Mouse (Mus musculus) retina, embryonic 14.5 days (tissue): ENCODE measurements around the gene Pilra.
"Not testable (repeated sequence)": the region's sequence is repeated elsewhere in the genome, so short reads cannot be mapped to it uniquely, and the experiment has no call there.

ENCODE experiments used
- DNase-seq: peaks from one replicate; pipeline ENCODE4 v3.0.0-alpha.2; 2015; ENCODE audit warnings: low spot score

The Pilra gene

DNA sequence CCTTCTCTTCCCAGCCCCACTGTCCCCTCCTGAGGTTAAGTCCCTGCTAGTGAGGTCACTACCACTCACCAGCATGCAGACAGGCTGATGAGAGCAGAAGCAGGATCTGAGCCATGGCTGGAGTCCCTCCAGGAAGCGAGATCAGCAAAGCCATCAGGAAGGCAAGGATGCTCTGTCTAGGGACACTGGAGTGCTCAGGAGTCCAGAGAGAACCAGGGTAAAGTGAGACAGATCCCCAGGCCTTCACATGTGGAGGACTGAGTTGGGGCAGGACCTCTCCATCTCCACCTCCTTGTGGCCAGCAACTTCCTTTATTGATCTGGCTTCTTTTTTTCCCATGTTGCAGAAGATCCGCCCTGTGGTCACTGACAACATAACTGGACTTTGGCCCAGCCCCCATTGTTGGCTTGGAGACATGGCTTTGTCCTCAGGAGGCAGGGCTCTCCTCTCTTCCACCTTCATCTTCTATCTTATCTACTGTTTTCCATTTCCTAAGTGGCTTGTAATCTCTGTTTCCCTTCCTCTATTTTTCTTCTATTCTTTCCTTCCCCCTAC, at the start of gene Pilra:
TSS of gene Pilra (minus strand) at position 316 of the 555 bp plus-strand sequence.
- DNase-seq = not testable (repeated sequence)

DNA sequence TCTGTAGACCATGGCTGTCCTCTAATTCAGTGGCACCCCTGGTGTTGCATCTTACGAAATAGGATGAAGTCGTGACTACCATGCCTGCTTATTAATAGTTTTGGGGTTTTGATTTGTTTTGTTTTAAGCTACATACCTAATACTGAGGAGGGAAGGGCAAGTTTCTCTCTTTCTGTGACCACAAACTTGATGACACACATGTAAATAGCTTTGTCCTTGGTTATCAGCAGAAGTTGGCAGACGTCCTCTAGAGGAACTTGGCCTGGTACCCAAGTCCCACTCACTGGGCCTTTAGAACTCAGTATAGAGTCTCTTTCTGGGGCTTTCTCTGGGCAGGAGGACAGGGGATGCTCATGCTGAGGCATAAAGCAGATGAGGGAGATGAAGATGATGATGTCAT, 47.3 kb upstream of the Pilra start:
- DNase-seq = no peak

DNA sequence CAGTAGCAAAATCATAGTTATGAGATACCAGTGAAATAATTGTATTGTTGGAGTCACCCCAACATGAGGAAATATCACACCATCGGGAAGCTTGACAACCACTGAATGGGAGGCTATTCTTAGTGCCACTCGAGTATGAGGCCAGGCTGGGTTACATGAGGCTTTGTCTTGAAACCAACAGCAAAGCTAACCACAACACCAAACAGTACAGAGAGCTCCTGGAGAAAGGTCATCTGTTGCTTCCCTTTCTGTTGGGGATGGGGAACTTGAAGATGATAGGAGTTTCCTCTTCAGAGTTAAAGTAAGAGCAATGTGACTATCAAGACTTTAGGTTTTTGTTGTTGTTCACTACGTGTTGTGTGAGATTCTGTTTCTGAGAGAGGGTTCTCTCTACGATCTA, 46.8 kb upstream of the Pilra start:
- DNase-seq = no peak

DNA sequence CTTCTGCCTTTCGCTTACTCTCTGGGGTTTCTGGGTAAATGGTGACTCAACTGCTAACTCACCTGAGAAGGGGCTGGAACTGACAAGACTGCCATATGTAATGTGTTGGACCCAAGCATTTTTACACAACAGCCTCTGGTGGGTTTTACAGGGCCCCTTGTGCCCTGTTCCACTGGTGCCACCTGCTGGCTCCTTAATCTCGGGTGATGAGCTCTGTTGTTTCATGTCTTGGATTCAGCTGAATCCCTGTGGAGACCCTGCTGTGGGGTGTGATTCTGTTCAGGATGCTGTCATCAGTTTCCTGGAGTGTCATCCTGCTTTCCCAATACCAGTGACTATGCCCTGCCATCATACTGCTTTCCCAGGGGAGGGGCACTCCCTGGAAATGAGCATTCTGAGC, 41.8 kb upstream of the Pilra start:
- DNase-seq = peak; percentile 29

DNA sequence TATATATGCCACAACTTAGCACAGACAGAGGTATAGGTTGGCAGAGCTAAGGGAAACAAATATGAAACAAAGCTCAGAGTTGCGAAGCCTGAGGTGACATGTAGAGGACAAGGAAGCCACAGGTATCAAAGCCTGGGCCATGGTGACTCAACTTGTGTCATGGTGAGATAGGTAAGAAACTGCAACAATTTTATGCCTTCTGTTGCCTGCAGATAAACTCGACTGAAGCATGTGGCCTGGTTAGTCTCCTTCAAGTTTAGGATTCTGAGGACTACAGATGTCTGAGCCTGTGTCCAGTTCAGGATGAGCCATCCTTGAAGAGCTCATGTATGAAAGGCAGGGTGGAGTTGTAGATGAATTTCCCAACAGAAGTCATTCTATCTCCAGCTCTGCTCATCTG, 39.0 kb upstream of the Pilra start:
- no peak for DNase-seq

DNA sequence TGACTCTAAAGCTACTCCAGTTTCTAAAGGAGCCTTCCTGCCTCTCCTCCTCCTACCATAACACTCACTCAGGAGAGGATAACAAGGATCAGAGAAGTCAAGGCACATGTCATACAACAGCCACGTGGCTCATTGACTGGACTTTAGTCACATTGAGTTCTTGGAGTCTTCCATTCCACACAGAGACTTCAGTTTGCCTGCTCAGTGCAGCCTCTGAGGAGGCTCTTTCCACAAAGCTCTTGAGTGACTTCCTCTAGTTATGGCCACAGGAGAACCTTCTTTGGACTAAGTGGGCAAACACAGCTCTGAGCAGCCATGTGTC, 36.3 kb upstream of the Pilra start:
- DNase-seq = not testable (repeated sequence)

DNA sequence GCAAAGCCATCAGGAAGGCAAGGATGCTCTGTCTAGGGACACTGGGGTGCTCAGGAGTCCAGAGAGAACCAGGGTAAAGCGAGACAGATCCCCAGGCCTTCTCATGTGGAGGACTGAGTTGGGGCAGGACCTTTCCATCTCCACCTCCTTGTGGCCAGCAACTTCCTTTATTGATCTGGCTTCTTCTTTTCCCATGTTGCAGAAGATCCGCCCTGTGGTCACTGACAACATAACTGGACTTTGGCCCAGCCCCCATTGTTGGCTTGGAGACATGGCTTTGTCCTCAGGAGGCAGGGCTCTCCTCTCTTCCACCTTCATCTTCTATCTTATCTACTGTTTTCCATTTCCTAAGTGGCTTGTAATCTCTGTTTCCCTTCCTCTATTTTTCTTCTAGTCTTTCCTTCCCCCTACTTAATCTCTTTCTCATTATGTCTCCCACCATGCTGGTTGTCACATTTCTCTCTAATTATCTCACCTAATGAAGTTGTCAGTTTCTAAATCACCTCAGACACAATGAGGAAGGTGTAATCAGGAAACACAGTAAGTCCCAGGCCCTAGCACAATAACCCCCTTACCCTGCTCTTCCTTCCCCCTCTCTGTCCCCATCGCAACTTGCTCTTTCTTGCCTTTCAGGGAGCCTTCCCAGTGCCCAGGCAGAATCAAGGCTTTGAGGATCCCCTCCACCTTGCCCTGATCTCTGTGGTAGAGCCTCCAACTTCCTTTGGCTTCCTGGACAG, 35.7 kb upstream of the Pilra start, which contains the start of gene Pilrb2:
TSS of gene Pilrb2 (minus strand) at position 172 of the 737 bp plus-strand sequence.
- DNase-seq = not testable (repeated sequence)

DNA sequence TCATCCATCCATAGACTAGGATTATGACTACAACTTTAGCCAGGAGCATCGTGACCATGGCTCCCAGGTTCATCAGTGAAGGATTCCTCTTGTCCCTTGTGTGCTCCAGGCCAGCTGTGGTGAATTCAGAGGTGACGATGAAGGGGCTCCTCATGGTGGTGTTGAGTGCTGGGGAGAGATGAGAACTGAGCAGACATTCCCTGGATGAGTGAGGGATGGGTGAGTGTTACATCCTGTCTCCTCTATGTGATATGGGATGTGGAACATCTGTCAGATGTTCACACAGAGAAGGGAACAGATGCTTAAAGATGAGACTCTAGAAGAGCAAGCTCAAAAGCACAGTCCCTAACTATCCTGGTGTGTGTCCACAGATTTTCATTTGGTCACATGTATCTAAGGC, 32.5 kb upstream of the Pilra start:
- not testable (repeated sequence) for DNase-seq

DNA sequence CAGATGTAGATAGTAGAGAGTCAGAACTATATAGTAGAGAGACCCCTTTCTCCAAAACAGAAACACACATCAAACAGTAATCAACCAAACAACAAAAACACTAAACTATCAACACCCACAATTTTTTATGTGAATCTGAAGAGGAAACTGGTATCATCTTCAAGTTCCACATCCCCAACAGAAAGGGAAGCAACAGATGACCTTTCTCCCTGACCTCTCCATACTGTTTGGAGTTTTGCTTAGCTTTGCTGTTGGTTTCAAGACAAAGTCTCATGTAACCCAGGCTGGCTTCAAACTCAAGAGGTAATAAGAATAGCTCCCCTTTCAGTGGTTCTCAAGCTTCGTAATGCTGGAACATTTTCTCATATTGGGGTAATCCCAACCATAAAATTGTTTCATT, 27.9 kb upstream of the Pilra start:
- DNase-seq = not testable (repeated sequence)

DNA sequence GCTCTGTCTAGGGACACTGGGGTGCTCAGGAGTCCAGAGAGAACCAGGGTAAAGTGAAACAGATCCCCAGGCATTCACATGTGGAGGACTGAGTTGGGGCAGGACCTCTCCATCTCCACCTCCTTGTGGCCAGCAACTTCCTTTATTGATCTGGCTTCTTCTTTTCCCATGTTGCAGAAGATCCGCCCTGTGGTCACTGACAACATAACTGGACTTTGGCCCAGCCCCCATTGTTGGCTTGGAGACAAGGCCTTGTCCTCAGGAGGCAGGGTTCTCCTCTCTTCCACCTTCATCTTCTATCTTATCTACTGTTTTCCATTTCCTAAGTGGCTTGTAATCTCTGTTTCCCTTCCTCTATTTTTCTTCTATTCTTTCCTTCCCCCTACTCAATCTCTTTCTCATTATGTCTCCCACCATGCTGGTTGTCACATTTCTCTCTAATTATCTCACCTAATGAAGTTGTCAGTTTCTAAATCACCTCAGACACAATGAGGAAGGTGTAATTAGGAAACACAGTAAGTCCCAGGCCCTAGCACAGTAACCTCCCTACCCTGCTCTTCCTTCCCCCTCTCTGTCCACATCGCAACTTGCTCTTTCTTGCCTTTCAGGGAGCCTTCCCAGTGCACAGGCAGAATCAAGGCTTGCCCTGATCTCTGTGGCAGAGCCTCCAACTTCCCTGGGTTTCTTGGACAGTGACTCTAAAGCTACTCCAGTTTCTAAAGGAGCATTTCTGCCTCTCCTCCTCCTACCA, 22.1 kb upstream of the Pilra start, which contains the start of gene Pilrb1:
TSS of gene Pilrb1 (minus strand) at position 147 of the 751 bp plus-strand sequence.
- not testable (repeated sequence) for DNase-seq

DNA sequence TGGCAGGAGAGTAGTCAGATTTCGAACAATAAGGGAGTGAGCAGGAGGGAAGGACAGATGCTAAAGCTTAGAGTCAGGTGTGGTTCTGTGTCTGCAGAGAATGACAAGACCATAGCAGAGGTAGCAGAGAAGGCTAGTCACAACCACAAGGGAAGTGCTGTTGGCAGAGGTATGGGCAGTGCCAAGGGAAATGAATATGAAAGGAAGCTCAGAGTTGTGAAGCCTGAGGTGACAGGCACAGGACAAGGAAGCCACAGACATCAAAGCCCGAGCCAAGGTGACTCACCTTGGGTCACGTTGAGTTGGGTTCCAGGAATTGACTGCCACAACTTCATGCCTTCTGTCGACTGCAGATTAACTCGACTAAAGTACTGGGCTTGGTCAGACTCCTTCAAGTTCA, 20.8 kb upstream of the Pilra start:
- not testable (repeated sequence) for DNase-seq

DNA sequence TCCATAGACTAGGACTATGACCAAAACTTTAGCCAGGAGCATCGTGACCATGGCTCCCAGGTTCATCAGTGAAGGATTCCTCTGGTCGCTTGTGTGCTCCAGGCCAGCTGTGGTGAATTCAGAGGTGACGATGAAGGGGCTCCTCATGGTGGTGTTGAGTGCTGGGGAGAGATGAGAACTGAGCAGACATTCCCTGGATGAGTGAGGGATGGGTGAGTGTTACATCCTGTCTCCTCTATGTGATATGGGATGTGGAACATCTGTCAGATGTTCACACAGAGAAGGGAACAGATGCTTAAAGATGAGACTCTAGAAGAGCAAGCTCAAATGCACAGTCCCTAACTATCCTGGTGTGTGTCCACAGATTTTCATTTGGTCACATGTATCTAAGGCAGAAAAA, 18.8 kb upstream of the Pilra start:
- not testable (repeated sequence) for DNase-seq

DNA sequence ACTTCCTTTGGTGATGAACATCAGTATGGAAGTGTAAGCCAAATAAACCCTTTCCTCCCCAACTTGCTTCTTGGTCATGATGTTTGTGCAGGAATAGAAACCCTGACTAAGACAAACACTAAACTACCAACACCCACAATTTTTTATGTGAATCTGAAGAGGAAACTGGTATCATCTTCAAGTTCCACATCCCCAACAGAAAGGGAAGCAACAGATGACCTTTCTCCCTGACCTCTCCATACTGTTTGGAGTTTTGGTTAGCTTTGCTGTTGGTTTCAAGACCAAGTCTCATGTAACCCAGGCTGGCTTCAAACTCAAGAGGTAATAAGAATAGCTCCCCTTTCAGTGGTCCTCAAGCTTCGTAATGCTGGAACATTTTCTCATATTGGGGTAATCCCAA, 14.2 kb upstream of the Pilra start:
- not testable (repeated sequence) for DNase-seq

DNA sequence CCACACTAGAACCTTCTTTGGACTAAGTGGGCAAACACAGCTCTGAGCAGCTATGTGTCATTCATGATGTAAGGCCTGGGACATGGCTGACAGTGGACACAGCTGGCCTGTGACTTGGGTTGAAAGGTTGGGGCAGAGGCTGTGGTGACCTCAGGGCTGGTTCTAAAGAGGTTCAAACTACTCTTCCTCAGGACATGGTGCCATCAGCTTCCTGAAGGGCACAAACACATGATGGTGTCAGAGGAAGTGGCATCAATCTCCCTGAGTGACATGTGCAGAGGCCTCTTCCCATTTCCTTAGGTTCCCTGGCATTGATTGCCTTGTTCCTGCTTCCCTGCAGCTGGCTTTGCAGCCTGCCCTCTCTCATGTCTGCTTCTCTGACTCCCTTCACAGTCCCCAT, 1.0 kb upstream of the Pilra start:
- not testable (repeated sequence) for DNase-seq

DNA sequence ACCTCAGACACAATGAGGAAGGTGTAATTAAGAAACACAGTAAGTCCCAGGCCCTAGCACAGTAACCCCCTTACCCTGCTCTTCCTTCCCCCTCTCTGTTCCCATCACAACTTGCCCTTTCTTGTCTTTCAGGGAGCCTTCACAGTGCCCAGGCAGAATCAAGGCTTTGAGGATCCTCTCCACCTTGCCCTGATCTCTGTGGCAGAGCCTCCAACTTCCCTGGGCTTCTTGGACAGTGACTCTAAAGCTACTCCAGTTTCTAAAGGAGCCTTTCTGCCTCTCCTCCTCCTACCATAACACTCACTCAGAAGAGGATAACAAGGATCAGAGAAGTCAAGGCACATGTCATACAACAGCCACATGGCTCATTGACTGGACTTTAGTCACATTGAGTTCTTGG, 530 bp upstream of the Pilra start:
- DNase-seq = no peak

DNA sequence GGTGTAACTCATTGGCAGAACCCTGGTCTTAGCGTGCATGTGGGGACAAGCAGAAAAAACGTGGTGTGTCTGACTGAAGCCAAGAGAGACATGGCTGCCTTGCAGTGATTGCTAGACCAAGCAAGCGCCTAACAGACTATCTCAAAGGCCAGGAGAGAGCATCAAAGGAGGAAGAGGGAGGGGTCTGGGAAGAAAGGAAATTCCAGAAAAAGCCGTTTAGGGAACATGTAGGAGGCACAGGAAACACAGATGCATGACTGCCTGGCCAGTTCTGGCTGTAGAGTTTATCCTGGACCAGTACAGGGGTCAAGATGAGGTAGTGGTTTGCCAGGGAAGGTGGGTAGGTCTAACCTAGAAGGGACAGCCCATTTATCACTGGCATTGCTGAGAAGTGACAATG, 2.6 kb downstream of the Pilra start:
- DNase-seq = no peak

DNA sequence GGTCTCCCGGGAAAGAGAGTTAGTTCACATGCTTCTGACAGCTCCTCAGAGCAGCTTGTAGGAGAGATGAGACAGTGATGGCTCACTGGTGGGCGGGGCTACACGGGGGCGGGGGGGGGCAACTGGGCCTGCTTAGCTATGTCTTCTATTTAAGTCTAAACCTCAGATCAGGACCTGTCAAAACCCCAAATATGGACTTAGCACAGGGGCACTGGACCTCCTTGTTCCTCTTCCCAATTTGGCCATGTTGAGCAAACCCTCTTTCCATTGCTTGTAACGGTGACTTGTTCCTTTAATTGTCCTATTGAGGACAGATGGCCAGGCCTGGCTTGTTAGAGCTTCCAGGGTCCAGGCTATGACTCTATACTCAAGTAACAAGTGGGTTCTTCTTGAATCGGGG, 4.6 kb downstream of the Pilra start:
- no peak for DNase-seq

DNA sequence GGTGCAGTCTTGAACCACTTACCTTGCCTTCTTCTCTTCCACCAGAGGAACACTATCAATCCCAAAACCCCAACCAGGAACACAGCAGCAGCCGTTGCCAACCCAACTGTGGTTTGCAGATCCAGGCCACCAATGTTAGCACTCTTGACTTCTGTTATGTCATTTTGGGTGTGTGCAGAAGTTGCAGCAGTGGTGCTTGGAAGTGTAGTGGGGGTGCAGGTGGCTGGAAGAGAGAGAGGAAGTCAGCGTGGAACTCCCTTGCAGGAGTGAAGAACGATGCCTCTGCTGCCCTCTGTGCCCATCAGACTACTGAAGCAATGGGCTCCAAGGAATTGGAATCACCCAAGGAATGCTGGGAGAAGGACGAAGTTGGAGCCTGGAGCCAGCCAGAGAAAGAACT, 5.0 kb downstream of the Pilra start:
- DNase-seq = no peak

DNA sequence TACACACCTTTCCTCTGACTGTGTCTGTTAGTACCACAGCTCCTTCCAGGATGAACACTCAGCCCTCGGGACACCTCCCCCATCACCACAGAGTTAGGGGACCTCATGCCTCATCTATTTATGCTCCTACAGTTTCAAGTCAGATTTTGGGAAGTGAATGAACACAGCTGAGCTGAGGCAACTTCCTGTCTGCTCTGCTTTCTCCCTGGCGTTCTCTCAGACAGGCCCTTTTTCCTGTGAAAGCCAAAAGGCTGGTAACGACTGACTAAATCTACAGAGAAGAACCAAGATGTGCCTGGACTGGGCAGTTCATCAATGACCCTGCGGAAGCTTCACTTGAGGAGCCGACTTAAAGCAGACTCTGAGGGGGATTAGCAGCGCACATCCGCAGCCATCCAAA, 5.8 kb downstream of the Pilra start:
- DNase-seq = no peak

DNA sequence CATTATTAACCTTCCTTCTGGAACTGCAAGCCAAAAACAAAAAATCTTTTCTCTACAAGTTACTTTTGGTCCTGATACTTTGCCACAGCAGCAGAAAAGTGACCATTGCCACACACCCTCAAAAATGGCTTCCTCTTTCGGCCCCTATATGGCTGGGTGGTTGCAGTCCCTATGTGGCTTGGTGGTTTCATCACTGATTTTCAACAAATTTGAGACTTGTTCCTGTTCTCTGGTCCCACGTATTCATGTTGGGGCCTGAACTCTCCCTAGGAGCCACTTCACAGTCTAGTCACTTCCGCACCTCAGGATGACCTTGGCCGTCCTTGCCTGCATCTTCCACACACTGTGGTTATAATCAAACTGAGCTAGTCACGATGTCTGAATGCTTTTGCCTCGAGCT, 7.4 kb downstream of the Pilra start:
- no peak for DNase-seq

DNA sequence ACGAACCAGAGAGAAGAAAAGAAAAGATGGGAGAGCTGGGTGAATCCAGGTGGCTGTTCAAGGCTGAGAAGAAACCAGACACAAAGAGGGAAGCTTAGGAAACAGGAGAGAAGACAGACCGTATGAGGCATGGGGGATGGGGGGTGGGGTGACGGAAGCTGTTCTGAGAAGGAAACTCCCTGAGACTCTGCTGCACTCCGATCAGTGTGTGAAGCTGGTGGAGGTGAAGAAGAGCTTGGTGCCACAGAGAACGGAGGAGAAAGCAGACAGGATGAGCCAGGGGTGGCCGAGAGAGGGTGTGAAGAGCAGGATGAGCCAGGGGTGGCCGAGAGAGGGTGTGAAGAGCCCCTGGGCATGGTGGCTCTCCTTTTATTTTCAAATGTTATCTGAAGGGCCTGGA, 9.7 kb downstream of the Pilra start:
- no peak for DNase-seq

DNA sequence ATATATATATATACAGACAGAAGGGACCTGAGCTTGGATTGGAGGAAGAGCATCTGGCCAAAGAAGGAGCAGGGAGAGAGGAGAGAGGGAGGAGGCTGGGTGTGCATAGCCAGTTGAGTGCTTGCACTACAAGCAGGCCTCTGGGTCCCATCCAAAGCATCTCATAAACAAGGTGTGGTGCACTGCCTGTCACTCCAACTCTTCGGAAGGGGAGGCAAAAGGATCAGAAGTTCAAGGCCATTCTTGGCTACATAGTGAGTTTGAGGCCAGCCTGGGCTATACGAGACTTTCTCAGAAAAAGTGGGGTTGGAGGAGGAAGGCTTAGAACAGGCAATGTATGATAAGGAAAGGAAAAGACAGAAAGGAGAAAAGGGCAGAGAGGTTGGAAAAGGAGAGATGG, 10.1 kb downstream of the Pilra start:
- no peak for DNase-seq

DNA sequence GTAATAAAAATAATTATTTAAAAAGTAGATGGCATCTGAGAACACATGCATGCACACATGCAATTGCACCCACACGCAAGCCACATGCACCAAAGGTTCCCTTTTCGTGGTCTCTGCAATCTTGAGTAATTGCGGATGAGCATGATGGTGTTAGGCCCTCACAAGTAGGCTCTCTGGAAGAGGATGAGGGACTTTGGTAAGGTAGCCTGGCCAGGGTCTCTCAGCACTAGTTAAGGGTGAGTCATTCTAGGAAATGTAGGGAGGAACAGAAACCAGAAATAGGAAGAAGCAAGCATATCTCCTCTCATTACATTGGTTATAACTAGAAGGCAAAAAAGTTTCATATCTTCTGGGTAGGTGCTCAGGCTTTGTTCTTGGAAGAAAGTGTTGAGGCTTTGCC, 11.1 kb downstream of the Pilra start:
- no peak for DNase-seq
